Mouse (Mus musculus): ENCODE data around the gene Erbin.

Erbin gene

DNA sequence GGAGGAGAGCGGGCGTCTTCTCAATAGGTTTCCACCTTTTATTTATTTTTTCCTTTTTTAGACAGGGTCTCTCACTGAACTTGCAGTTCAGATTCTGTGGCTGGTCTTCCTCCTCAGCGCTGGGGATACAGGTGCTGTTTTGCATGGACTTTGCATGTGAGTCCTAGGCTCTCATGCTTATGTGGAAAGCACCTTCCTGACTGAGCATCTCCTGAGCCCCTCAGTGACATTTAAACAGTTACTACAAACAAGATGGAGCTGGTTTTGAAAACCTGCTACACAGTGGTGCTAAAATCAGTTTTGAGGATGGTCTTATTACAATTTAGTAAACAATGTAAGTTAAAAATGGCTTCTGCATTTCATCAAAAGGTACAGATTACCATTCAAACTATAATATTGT, 102.4 kb downstream of the Erbin start:
- DNase-seq (ENCODE audit: low read depth, low spot score): no peak

DNA sequence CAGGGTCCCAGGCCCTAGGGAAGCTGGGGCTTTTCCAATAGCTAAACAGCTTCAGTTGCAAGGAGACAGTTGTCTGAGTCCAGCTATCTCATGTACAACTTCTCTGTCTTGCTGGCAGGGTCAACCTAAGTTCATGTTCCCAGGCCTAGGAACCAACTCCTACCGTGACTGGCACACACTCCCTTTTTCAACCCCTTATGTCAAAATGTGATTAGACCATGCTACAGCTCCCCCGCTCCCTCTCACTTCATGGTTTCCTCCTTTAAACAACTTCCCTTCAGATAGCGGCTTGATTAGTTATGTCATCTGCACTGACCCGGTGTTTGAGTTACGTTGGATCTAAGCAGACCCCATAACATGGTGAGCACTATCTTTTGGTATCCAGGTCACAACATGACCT, 112.8 kb downstream of the Erbin start:
- DNase-seq (ENCODE audit: low read depth, low spot score): no peak

DNA sequence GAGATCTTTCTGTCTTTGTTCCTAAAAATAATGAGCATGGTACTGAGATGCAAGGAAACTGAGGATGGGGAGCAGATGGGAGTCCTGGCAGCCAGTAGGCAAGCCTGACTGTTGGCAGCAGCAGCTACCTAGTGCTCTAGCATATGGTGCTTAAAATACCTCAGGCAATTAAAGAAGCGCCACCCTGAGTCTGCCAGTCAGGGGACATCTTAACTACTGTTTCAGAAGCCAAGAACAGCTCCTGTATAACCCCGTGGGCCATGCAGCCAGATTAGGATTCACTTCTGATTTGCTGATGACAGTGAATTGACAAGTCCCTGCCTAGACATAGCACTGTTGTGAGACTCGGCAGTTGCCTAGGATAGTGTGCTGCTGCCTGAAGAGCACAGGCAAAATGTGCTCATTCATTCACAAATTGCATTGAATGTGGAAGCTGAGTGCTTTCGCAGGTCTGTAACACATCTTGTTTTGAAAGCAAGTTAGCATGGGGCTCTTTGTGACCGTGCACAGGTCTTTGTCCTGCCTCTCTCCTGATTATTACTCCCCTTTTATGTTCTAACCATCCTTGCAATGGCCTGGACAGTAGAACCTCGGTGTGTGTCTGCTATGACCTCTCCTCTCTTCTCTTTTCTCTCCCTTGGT, 114.0 kb downstream of the Erbin start:
- DNase-seq (ENCODE audit: low read depth, low spot score): peak; percentile 31

DNA sequence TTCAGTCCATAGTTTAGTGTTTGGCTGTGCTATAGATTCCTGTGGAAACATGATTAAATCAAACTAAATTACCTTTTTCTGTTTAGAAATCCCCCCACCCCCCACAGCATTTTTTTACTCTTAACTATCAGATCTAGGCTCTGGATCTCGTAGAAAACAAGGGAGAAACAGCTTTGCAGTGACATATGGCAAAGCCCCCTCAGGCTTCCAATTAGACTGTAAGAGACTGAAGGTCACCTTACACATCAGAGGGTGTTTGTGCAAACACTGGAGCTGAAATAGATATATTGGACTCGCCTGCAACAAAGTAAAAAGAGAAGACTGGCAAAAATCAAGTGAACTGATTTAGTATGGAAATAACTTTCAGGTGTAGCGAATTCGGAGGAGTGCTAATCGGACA, 116.6 kb downstream of the Erbin start:
- no peak for DNase-seq (ENCODE audit: low read depth, low spot score)

DNA sequence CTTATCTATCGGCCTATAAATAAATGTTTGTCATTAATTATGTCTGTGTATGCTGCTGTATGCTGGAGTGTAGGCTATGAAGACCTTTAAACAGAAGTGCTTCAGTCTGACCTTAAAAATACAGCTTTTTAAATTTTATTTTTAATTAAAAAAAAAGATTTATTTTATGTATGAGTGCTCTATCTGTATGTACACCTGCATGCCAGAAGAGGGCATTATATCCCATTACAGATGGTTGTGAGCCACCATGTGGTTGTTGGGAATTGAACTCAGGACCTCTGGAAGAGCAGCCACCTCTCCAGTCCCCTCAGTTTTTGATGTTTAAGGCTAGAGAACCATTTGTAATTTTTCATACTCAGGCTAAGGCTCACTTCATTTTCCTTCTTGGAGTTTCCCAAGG, 119.3 kb downstream of the Erbin start:
- no peak for DNase-seq (ENCODE audit: low read depth, low spot score)

DNA sequence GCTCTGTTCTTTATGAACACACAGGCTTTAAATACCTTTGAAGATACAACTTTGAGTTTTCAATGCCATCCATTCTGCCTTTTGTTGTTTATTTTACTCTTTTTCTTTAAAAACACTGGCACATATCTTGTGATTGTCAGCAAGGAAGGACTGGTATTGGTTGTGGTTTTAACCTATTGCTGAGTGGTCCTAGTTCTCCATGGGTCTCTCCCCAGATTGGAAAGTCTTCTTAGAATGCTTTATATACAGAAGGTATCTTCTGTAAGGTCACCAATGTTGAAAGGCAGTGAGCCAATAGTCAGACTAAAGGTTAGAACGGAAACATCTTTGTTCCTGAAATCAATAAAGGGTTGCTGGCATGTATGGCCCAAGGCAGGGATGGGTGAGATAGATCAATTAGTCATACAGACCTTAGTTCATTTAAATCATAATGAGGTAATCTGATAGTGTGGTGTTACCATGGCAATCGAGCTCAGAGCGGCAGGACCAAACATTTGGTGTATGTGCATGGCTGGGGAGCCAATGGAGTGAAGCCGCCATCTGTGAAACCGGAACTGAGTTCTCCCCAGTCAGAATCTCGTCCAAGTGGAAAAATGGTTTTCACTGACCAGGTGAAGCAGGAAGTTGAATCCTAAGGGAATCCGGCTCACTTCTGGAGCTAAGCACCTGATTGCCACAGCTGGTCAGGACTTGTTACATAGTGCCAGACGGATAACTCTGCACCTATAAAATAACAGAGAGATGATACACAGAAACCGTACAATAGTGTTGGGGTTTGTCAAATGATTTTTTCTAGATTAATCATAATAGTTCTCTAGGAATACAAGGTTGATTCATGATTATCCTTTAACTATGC, 125.4 kb downstream of the Erbin start:
- DNase-seq (ENCODE audit: low read depth, low spot score): peak; percentile 17

DNA sequence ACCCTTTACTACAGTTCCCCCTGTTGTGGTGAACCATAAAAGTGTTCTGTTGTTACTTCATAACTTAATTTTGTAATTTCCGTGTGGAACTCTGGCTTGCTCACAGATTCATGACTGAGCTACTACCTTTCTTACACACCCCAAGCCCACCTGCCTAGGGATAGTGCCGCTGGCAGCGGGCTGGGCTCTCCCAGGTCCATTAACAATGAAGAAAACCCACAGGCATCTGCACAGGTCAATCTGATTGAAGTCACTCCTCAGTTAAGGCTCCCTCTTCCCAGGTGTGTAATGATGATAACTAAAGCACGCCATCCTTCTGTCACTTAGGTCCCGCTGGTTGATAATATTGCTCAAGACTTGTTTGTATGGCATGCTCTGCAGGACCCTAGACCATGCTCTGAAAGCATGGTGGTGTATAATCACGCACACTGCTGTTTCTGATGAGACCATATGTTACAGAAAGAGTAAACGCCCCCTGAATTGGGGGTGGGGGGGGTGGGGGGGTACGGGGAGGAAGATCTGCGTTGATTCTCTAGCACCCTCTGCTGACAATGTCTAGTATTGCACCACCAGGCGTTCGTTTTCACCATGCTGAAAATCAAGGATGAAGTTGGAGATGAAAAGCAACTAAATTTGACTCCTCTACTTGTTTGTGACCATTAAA, 140.3 kb downstream of the Erbin start:
- DNase-seq (ENCODE audit: low read depth, low spot score): peak; percentile 61

DNA sequence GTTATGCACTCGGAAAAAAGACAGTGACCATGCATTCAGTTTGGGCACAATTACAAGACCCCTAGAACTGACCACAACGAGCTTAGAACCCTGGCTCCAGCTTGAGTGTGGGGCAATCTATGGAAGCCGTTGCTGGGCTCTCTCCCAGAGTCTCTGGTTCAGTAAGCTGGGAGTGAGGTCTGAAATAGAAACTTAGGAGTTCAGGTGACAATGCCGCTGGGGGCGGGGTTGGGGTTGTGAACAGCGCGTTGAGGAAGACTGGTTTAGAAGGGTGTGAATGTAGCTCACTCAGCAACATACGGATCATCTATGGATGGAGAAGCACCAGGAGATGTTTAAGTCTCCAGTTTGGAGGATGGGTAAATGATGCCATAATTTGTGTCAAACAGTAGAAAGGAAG, 143.2 kb downstream of the Erbin start:
- DNase-seq (ENCODE audit: low read depth, low spot score): no peak

DNA sequence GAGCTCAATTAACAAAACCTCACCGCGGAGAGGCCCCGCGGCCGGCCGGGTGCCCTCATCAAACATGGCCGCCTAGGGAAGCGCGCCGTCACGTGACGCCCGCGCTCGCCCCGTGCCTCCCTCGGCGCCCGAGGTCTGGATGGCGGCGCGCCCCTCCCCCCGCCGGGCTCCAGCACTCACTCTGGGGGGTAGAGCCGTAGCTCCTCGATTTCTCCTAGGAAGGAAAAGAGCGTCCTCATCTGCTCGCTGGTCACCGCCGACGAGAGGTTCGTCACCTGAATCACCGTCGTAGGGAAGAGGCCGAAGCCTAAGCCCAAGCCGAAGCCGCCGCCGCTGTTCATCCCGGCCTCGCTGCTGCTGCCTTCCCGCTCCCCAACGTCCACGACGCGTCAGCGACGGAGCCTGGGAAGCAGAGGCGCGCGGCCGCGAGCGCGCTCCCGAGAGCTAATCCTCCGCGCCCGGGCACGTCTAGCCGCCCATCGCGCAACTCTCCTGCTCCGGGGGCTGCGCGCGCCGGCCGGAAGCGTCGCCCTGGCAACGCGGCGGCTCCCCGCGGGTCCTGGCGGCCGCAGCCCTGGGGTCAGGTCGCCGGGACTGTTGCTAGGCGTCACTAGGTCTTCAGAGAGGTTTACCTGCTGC, 146.1 kb downstream of the Erbin start, which contains the start of gene Srek1:
TSS of gene Srek1 (minus strand) at position 490 of the 639 bp plus-strand sequence.
- peak; percentile 93 for DNase-seq (ENCODE audit: low read depth, low spot score)

DNA sequence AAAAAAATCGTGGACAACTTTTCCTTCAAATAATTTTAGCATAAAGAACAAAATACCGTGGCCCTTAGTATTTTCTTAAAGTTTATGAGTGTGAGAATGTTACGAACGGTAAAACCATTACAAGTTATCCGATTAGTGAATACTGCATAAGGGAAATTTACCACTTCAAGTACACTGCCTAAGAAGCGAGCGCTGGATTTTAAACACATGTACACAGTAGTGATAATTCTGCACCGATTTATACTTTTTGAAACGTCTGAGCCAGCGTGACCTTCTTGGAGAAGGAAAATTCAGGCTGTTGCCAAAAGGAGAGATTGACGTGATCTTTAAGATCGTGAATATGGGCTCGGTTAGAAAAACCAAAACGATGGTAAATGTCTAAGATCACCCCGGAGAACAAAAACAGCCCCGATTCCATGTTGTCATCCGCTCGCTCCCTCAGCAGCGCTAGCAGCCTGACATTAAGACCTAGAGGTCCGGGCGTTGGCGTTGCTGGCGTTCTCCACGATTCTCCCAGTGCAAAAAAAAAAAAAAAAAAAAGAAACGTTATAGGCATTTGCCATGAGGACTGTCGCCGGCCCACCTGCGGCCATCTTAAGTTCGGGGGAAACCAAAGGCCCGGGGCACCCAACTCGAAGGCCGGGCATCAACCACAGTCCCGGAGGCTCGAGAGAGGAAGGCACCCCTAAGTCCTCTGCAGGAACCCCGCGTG, 146.8 kb downstream of the Erbin start:
- DNase-seq (ENCODE audit: low read depth, low spot score): peak; percentile 67

DNA sequence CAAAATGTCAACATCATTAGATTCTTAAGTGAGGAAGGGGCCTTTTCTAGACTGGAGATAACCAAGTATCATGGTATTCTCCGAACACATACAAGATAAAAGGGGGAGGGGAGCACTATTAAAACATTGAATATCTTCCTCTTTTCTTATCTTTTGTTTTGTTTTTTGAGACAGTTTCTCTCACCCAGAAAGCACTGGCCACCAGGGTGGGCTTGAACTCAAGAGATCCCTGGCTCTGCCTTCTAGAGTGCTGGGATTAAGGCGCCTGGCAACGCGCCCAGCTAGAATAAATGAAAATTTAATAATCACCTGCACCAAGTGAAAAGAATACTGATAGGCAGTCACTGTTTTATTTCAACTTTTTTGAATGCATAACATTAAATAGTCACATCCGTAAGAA, 147.4 kb downstream of the Erbin start:
- no peak for DNase-seq (ENCODE audit: low read depth, low spot score)

DNA sequence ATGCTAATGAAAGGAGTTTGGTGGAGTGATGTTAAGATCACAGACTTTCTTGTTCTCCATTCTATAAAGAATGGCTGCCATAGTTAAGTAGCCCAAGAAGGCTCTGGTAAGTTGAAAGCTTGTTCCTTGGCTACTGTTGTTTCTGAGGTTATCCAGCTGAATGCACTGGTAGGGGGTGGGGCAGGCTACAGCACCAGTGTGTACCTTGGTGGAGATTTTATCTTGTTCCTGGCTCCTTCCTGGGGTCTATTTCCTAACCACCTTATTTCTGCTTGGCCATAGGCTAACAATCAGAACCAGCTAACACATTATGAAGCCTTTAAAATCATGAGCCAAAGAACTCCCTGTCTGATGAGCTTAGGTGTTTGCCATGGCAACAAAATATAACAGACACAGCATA, 149.5 kb downstream of the Erbin start:
- DNase-seq (ENCODE audit: low read depth, low spot score): no peak

All from ES-CJ7 (cell line).